Mouse (Mus musculus) hindbrain, embryonic 10.5 days (tissue): ENCODE measurements around the gene Sytl1. TPM values are rescaled to one million over a fixed set of nuclear protein-coding genes. Genes with fewer than 3 reads are reported as not detected.
A peak's percentile ranks its signal among the peaks of the same experiment; 100 is the strongest.

Experiments used
- DNase-seq: peaks from one replicate; pipeline ENCODE4 v3.0.0-alpha.2; 2017; ENCODE audit warnings: low spot score
- H3K27ac ChIP-seq: fragments of 300-500 bp; sonication (generic); 2 replicates; pipeline ENCODE4 v1.5.1; 2016; ENCODE audit warnings: mild to moderate bottlenecking, moderate library complexity
- H3K27me3 ChIP-seq: fragments of 300-500 bp; sonication (generic); 2 replicates; pipeline ENCODE4 v1.6.1; 2016; ENCODE audit warnings: mild to moderate bottlenecking; ENCODE audit not compliant: poor library complexity, insufficient read depth, severe bottlenecking
- H3K36me3 ChIP-seq: fragments of 300-500 bp; sonication (generic); 2 replicates; pipeline ENCODE4 v1.6.1; 2016; ENCODE audit warnings: mild to moderate bottlenecking, moderate library complexity
- H3K4me1 ChIP-seq: fragments of 300-500 bp; sonication (generic); replicated peaks from 2 replicates; pipeline ENCODE4 v1.6.1; 2016; ENCODE audit warnings: mild to moderate bottlenecking
- H3K4me3 ChIP-seq: fragments of 300-500 bp; sonication (generic); 2 replicates; pipeline ENCODE4 v1.5.1; 2016; ENCODE audit warnings: mild to moderate bottlenecking, moderate library complexity
- H3K9me3 ChIP-seq: fragments of 300-500 bp; sonication (generic); 2 replicates; pipeline ENCODE4 v1.6.1; 2016; ENCODE audit warnings: mild to moderate bottlenecking, moderate library complexity
- whole genome bisulfite sequencing: fragments of 180-500 bp; shearing (Covaris S2); methylation state at CpG from one replicate; pipeline ENCODE4 v1.1.7; 2016; 5-methylcytosine and 5-hydroxymethylcytosine counted together
- polyA plus RNA-seq: library from polyadenylated mRNA; unstranded; fragments of >200 nt; fragmentation: Nextera tagmentation; extraction: Ambion mirVana; gene quantifications from 2 replicates; pipeline ENCODE4 v1.2.1, GENCODE M21; 2016

Gene Sytl1
- polyA plus RNA-seq, 1 experiment from 2014 or later: 1.6 TPM

GRCm38 (mm10) chr4:133292901-133293843 is 30.3 kb upstream of the Sytl1 start:
- DNase-seq: peak; percentile 37
- H3K27ac ChIP-seq: peak overlapping the region; percentile 87
- peaks cover 50% of the 10 kb centered on the region for H3K4me1 ChIP-seq
- H3K27me3 ChIP-seq: peaks cover 19% of the 10 kb centered on the region
- WGBS: 5% methylated on average over 24 of the region's 24 CpGs
- H3K4me3 ChIP-seq: peak overlapping the region; percentile 32
- H3K9me3 ChIP-seq: no peaks in the 10 kb centered on the region
- peaks cover 28% of the 10 kb centered on the region for H3K36me3 ChIP-seq

GRCm38 (mm10) chr4:133292405-133292804 is 29.5 kb upstream of the Sytl1 start:
- 49% methylated on average over 4 of the region's 4 CpGs for WGBS
- Histone ChIP-seq H3K4me3 (no peak overlapping the region), H3K36me3 (peaks cover 28% of the 10 kb centered on the region), H3K9me3 (no peaks in the 10 kb centered on the region), H3K4me1 (peaks cover 43% of the 10 kb centered on the region), H3K27ac (peak overlapping the region; percentile 87; the same call in 1 of the 2 replicates), H3K27me3 (peaks cover 19% of the 10 kb centered on the region)
- peak; percentile 25 for DNase-seq

GRCm38 (mm10) chr4:133291255-133291654 is 28.3 kb upstream of the Sytl1 start:
- no peak overlapping the region for H3K4me3 ChIP-seq
- no peak overlapping the region for H3K27ac ChIP-seq
- H3K4me1 ChIP-seq: peaks cover 38% of the 10 kb centered on the region
- WGBS: 91% methylated on average over 1 of the region's 1 CpGs
- peaks cover 15% of the 10 kb centered on the region for H3K27me3 ChIP-seq
- H3K9me3 ChIP-seq: no peaks in the 10 kb centered on the region
- DNase-seq: no peak
- H3K36me3 ChIP-seq: peaks cover 17% of the 10 kb centered on the region

- Histone ChIP-seq H3K9me3 (no peaks in the 10 kb centered on the region), H3K36me3 (no peaks in the 10 kb centered on the region), H3K27me3 (no peaks in the 10 kb centered on the region), H3K27ac (no peak overlapping the region), H3K4me3 (no peak overlapping the region), H3K4me1 (peaks cover 21% of the 10 kb centered on the region)
- no peak for DNase-seq
- WGBS: 85% methylated on average over 4 of the region's 4 CpGs
These were observed 23.7 kb upstream of the Sytl1 start for GRCm38 (mm10) chr4:133286476-133287077.

- Histone ChIP-seq H3K27ac (no peak overlapping the region), H3K27me3 (no peaks in the 10 kb centered on the region), H3K4me3 (no peak overlapping the region), H3K9me3 (no peaks in the 10 kb centered on the region), H3K36me3 (no peaks in the 10 kb centered on the region), H3K4me1 (peaks cover 24% of the 10 kb centered on the region)
- WGBS: 89% methylated on average over 5 of the region's 5 CpGs
- DNase-seq: no peak
These were observed 23.0 kb upstream of the Sytl1 start for GRCm38 (mm10) chr4:133285950-133286349.

- WGBS: 79% methylated on average over 3 of the region's 3 CpGs
- H3K36me3 ChIP-seq: no peaks in the 10 kb centered on the region
- H3K4me3 ChIP-seq: no peak overlapping the region
- H3K9me3 ChIP-seq: no peaks in the 10 kb centered on the region
- H3K4me1 ChIP-seq: peaks cover 24% of the 10 kb centered on the region
- DNase-seq: no peak
- H3K27me3 ChIP-seq: no peaks in the 10 kb centered on the region
- no peak overlapping the region for H3K27ac ChIP-seq
These were observed 22.4 kb upstream of the Sytl1 start for GRCm38 (mm10) chr4:133285299-133285698.

GRCm38 (mm10) chr4:133282656-133283055 is 19.7 kb upstream of the Sytl1 start:
- 19% methylated on average over 4 of the region's 4 CpGs for WGBS
- no peaks in the 10 kb centered on the region for H3K27me3 ChIP-seq
- peak; percentile 27 for DNase-seq
- H3K4me3 ChIP-seq: peak overlapping the region; percentile 16; the same call in 1 of the 2 replicates
- peak overlapping the region; percentile 82 for H3K27ac ChIP-seq
- H3K9me3 ChIP-seq: no peaks in the 10 kb centered on the region
- H3K36me3 ChIP-seq: no peaks in the 10 kb centered on the region
- peaks cover 31% of the 10 kb centered on the region for H3K4me1 ChIP-seq

- H3K27me3 ChIP-seq: no peaks in the 10 kb centered on the region
- H3K4me3 ChIP-seq: peak overlapping the region; percentile 16; the same call in 1 of the 2 replicates
- DNase-seq: peak; percentile 70
- peak overlapping the region; percentile 82 for H3K27ac ChIP-seq
- H3K36me3 ChIP-seq: no peaks in the 10 kb centered on the region
- peaks cover 34% of the 10 kb centered on the region for H3K4me1 ChIP-seq
- WGBS: 22% methylated on average over 5 of the region's 5 CpGs
- H3K9me3 ChIP-seq: no peaks in the 10 kb centered on the region
These were observed 19.1 kb upstream of the Sytl1 start for GRCm38 (mm10) chr4:133281951-133282481.

- Histone ChIP-seq H3K4me1 (peaks cover 39% of the 10 kb centered on the region), H3K27ac (peak overlapping the region; percentile 82), H3K27me3 (no peaks in the 10 kb centered on the region), H3K36me3 (no peaks in the 10 kb centered on the region), H3K9me3 (no peaks in the 10 kb centered on the region), H3K4me3 (no peak overlapping the region)
- DNase-seq: no peak
- 47% methylated on average over 7 of the region's 7 CpGs for WGBS
These were observed 18.6 kb upstream of the Sytl1 start for GRCm38 (mm10) chr4:133281513-133281912.

- no peak for DNase-seq
- Histone ChIP-seq H3K4me3 (peak overlapping the region; percentile 90), H3K4me1 (peaks cover 46% of the 10 kb centered on the region), H3K27ac (peak overlapping the region; percentile 93), H3K36me3 (peaks cover 23% of the 10 kb centered on the region), H3K27me3 (no peaks in the 10 kb centered on the region), H3K9me3 (no peaks in the 10 kb centered on the region)
- 89% methylated on average over 3 of the region's 3 CpGs for WGBS
These were observed 15.6 kb upstream of the Sytl1 start for GRCm38 (mm10) chr4:133278482-133278881.

- WGBS: 34% methylated on average over 6 of the region's 6 CpGs
- Histone ChIP-seq H3K9me3 (no peaks in the 10 kb centered on the region), H3K4me3 (peak overlapping the region; percentile 90), H3K27ac (peak overlapping the region; percentile 93), H3K4me1 (peaks cover 44% of the 10 kb centered on the region), H3K27me3 (no peaks in the 10 kb centered on the region), H3K36me3 (peaks cover 27% of the 10 kb centered on the region)
- no peak for DNase-seq
These were observed 15.2 kb upstream of the Sytl1 start for GRCm38 (mm10) chr4:133278067-133278466.

- under 1% methylated on average over 73 of the region's 73 CpGs for WGBS
- peaks cover 37% of the 10 kb centered on the region for H3K4me1 ChIP-seq
- peak within 1 kb of the TSS; percentile 90 for H3K4me3 ChIP-seq
- H3K9me3 ChIP-seq: no peaks in the 10 kb centered on the region
- H3K36me3 ChIP-seq: peaks cover 29% of the 10 kb centered on the region
- H3K27ac ChIP-seq: peak within 1 kb of the TSS; percentile 93
- no peaks in the 10 kb centered on the region for H3K27me3 ChIP-seq
- DNase-seq: peak; percentile 96
These were observed 14.5 kb upstream of the Sytl1 start, which contains the start of gene Tmem222 for GRCm38 (mm10) chr4:133277104-133278026. Gene Tmem222 (minus strand): TSS chr4:133277792.
